Mouse (Mus musculus) adrenal gland, postnatal 4 days (tissue): ENCODE measurements around the gene Sec24c. TPM values are rescaled to one million over a fixed set of nuclear protein-coding genes. Genes with fewer than 3 reads are reported as not detected.
"Not testable (repeated sequence)": the region's sequence is repeated elsewhere in the genome, so short reads cannot be mapped to it uniquely, and the experiment has no call there.

Experiments used
- DNase-seq, 2 experiments: peaks; one replicate each; pipeline ENCODE4 v3.0.0; 2021 to 2022; ENCODE audit warnings: low spot score in 2 of 2, mixed read lengths in 2 of 2
- long read RNA-seq, 2 experiments: library from polyadenylated mRNA; stranded (forward); transcript quantifications; one replicate each; pipeline ENCODE4 v2.0.0; 2021
- total RNA-seq, 2 experiments: library from RNA; stranded (reverse); gene quantifications; 2 replicates each; pipeline ENCODE4 v1.2.3; 2021

Gene Sec24c
- total RNA-seq, result 100 to 1,000 TPM; 137 to 140 TPM
- long read RNA-seq, experiment 1, full-length matches to known transcripts, result 6 of 26 reads
- long read RNA-seq, experiment 1, partial matches to known transcripts, result 10 of 26 reads
- long read RNA-seq, experiment 1, other reads (novel, unspliced or antisense), result 10 of 26 reads
- long read RNA-seq, experiment 2, full-length matches to known transcripts, result 4 of 91 reads
- long read RNA-seq, experiment 2, partial matches to known transcripts, result 72 of 91 reads
- long read RNA-seq, experiment 2, other reads (novel, unspliced or antisense), result 15 of 91 reads

GRCm38 (mm10) chr14:20674064-20674833 is at the start of gene Sec24c:
Gene Sec24c, plus strand, starts transcription at chr14:20674308.
- DNase-seq, result peak; percentile 94 to 98

- DNase-seq, result no peak
These were observed 47.7 kb upstream of the Sec24c start for GRCm38 (mm10) chr14:20626447-20626846.

- no peak for DNase-seq
These were observed 47.1 kb upstream of the Sec24c start for GRCm38 (mm10) chr14:20626971-20627370.

DNA sequence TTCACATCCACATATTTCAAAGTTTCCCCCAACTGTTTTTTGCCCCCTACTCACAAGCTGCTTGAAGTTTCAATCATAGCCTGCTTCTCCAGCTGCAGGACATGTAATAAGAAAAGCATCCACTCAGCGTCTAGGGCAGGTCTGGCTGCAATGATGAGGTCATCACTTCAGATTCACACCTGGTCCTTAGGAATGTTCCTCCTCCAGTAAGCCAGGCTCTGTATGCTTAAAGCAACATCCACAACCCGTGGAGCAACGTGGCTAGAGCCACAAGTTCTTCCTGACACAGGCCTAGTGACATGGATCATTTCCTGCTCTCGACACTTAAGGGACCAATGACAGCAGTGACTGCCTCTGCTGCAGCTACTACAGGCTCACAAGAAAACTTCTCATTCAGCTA is 42.9 kb upstream of the Sec24c start:
- no peak for DNase-seq

DNA sequence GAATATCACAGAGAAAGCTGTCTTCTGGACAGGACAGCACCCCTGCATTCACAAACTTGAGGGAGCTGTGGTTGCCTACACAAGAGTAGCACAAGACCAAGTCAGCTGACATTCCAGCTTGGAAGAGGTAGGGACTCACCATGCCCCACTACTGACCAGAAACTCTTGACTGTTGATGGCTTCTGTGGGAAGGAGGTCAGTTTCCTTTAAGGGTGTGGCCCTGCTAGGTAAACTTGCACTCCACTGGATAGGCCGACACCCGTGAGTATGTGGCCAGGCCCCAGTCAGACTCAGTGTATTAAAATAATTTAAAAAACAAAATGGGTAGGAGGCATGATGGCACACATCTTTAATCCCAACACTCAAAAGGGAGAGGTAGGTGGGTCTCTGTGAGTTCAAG is 38.6 kb upstream of the Sec24c start:
- DNase-seq, result no peak

GRCm38 (mm10) chr14:20636968-20637367 is 37.1 kb upstream of the Sec24c start:
- not testable (repeated sequence) for DNase-seq

GRCm38 (mm10) chr14:20637818-20638574 is 36.1 kb upstream of the Sec24c start:
- no peak for DNase-seq

GRCm38 (mm10) chr14:20638702-20639101 is 35.4 kb upstream of the Sec24c start:
- DNase-seq, result no peak

GRCm38 (mm10) chr14:20639918-20640619 is 34.0 kb upstream of the Sec24c start:
- DNase-seq, result no peak

GRCm38 (mm10) chr14:20640644-20641437 is 33.3 kb upstream of the Sec24c start, which contains the start of gene Usp54:
Gene Usp54, minus strand, starts transcription at chr14:20641063.
- peak; percentile 92 to 94 for DNase-seq

DNA sequence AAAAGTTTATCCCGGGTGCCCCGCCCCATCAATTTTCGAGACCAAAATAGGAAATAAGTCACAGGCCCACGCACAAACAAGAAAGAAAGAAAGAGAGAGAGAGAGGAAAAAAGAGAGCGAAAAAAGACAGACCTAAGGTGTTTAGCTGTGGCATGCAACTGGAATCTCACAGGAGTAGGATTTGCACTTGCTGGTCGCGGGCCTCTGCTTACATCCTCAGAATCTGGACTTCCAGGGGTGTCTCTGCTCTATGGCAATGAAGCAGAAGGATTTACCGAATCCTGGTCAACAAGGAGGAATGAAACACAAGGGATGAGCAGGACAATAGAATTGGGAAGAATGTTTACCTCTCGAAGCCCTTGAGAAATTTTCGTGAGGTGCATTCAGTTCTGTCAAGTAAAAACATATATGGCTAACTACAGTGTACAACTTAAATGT is 32.7 kb upstream of the Sec24c start:
- DNase-seq, result no peak

DNA sequence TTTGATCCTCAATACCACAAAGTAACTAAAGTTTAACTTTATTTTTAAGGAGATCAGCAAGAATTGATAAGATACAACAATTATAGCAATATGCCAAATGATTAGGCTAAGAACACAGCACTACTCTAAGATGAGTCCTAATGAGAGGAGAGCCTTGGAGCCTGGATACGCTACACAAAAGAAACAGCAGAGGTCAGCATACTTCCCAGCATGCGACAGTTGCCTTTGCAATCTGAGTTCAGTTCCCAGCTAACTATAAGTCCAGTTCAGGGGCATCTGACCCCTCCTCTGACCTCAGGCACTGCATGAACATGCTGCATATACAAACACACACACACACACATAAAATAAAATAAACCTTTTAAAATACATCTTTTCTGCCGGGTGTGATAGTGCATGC is 28.6 kb upstream of the Sec24c start:
- no peak for DNase-seq

DNA sequence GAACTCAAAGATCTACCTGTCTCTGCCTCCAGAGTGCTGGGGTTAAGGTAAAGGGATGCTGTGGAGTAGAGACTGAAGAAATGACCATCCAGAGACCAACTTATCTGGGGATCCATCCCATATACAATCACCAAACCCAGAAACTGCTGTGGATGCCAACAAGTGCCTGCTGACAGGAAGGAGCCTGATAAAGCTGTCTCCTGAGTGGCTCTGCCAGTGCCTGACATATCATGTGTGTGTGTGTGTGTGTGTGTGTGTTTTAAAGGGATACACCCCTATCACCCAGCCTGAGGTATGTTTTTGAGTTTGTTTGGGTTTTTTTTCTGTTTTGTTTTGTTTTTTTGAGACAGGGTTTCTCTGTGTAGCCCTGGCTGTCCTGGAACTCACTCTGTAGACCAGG is 27.7 kb upstream of the Sec24c start:
- DNase-seq, result no peak

- DNase-seq, result no peak
These were observed 23.1 kb upstream of the Sec24c start for GRCm38 (mm10) chr14:20651000-20651399.

DNA sequence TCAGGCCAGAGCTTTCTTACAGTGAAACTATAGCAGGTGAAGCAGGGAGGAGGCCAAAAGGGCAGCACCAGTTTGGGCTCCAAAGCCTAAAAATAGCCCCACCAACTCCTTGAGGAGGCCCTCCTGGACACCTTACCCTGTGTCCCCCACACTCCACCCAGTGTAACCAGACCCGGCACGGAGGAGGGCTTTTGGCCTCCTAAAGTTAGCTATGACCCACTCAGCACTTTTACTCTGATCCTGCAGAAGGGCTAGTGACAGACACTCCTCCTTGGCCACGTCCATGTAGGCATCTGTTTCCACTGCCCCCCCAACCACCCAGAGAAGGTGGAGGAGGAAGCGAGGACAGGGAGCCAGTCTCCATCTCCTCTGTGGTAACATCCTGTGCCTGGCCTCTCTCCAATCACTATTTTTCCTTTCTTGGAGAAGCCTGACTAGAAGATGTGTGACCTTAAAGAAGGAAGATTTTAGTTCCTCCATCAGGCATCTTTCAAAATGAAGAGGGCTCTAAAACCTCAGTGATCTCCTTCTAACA is 22.3 kb upstream of the Sec24c start:
- DNase-seq, result no peak

GRCm38 (mm10) chr14:20654690-20655421 is 19.3 kb upstream of the Sec24c start:
- DNase-seq, result no peak

GRCm38 (mm10) chr14:20655731-20656130 is 18.4 kb upstream of the Sec24c start:
- no peak for DNase-seq

DNA sequence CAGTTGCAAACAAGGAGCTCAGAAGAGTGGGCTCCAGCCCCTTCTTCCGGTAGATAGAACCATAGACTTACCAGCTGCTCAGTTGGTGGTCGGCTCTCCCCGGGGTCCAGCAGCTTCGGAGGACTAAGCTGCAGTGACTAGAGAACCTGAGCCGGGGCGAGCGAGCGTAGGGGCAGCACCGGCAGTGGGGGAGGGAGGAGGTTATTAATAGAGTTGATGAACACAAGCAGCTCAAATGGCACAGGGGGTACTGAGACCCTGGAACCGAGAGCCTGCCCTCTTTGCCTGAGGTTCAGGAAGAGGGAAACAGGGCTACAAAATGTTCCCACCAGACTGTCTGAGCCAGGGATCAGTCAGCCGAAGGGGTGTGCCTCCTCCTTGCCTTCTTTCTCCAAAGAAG is 17.7 kb upstream of the Sec24c start, which contains the start of gene Myoz1:
Gene Myoz1 (minus strand): TSS at position 180 of the 400 bp plus-strand sequence.
- no peak for DNase-seq

DNA sequence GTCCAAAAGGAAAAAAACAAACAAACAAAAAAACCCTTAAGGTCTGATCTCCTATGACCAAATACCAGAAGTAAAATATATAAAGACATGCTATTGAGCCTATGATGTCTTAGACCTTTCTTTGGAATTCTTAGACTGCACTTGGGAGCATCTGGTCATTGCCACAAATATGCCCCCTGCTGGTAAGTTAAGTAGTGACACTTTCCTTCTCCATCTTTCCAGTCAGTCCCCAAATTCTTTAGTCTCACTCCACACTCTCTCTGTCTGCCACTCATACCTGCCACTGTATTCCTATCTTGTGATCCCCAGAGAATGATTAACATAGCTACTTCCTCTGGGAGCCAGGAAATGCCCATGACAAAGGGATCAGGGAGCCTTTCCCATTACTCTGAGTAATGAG is 15.8 kb upstream of the Sec24c start:
- DNase-seq, result no peak
